Mouse (Mus musculus): ENCODE results near the gene Fxyd1.

DNA sequence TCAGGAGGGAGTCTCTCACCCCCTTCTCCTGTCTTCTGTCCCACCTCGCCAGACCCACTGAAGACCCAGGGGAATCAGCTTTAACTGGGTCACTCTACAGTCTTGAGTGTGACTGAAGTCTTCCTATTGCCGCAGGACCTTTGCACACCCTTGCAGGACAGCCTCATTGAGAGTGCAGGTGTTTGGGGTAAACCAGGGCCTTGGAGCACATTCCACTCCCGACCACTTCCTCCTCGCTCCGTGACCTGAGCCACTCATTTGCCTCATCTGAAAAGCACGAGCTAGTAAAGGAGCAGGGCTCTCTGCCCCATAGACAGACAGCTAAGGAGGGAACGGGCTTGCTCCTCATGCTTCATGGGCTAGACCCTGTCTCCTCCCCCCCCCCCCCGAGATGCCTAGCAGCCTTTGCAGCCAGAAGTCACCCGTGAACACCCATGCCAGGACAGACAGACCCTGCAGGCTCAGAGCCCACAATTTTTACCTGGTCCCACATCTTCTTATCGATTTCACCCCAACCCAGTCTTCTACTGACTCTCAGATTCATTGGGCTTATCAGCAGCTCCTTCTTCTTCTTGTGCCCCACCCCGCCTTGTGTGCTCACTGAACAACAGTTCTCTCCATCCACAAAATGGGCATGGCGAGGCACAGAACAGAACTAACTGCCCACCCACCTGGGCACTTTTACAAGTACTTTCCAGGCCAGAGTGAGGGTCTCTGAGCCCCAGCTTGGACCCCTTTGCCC, 16.5 kb downstream of the Fxyd1 start:
- TF ChIP-seq CTCF (IDR thresholded peaks at IDR 0.05; ENCODE audit: low read depth), result no peak
- TF ChIP-seq EP300 (IDR thresholded peaks at IDR 0.05; ENCODE audit: low read depth), result no peak

All from liver, postnatal 0 days (tissue).